Mouse (Mus musculus) heart, adult 2 months (tissue): Measurements from ENCODE around the gene Arf6. TPM values are rescaled to one million over a fixed set of nuclear protein-coding genes. Genes with fewer than 3 reads are reported as not detected.
A peak's percentile ranks its signal among the peaks of the same experiment; 100 is the strongest.
"Not testable (repeated sequence)": the region's sequence is repeated elsewhere in the genome, so short reads cannot be mapped to it uniquely, and the experiment has no call there.

Experiments used
- DNase-seq, 2 experiments: peaks; one replicate each; pipeline ENCODE4 v3.0.0; 2021
- H3K27ac ChIP-seq: fragments of 200-600 bp; 2 replicates; pipeline ENCODE4 v1.8.1; 2022
- H3K27me3 ChIP-seq: fragments of 200-500 bp; 2 replicates; pipeline ENCODE4 v1.6.1; 2012; ENCODE audit warnings: mild to moderate bottlenecking, low read length, inconsistent platforms, mixed read lengths; ENCODE audit not compliant: control insufficient read depth, insufficient read depth
- H3K36me3 ChIP-seq: fragments of 200-500 bp; 2 replicates; pipeline ENCODE4 v1.6.1; 2012; ENCODE audit warnings: low read length, inconsistent platforms; ENCODE audit not compliant: control insufficient read depth, insufficient read depth
- H3K4me1 ChIP-seq: fragments of 200-500 bp; 2 replicates; pipeline ENCODE4 v1.6.1; 2011; ENCODE audit warnings: low read length; ENCODE audit not compliant: control insufficient read depth, insufficient read depth
- H3K4me3 ChIP-seq: fragments of 200-600 bp; 2 replicates; pipeline ENCODE4 v1.8.1; 2022
- H3K79me2 ChIP-seq: fragments of 200-500 bp; replicated peaks from 2 replicates; pipeline ENCODE4 v1.6.1; 2012; ENCODE audit warnings: mild to moderate bottlenecking, inconsistent platforms, low read length, moderate library complexity, mixed read lengths; ENCODE audit not compliant: control insufficient read depth, insufficient read depth
- H3K9ac ChIP-seq: fragments of 200-500 bp; 2 replicates; pipeline ENCODE4 v1.6.1; 2012; ENCODE audit warnings: low read depth, mild to moderate bottlenecking, control low read depth, inconsistent platforms, low read length, mixed read lengths
- CTCF ChIP-seq: fragments of 200-600 bp; IDR thresholded peaks from 2 replicates; pipeline ENCODE4 v1.8.1; 2022; ENCODE audit warnings: antibody characterized with exemption, mild to moderate bottlenecking, moderate library complexity
- EP300 ChIP-seq: fragments of 200-500 bp; IDR thresholded peaks from 2 replicates; pipeline ENCODE4 v1.6.1; 2011; ENCODE audit warnings: low read depth, low read length, control low read depth; ENCODE audit not compliant: insufficient read depth
- POLR2A ChIP-seq: fragments of 200-500 bp; IDR thresholded peaks from 2 replicates; pipeline ENCODE4 v1.6.1; 2011; ENCODE audit warnings: mild to moderate bottlenecking, low read depth, low read length, control low read depth; ENCODE audit not compliant: insufficient read depth
- WGBS: fragments of 180-500 bp; shearing (Covaris S2); methylation state at CpG from one replicate; pipeline ENCODE4 v1.1.7; 2018; 5-methylcytosine and 5-hydroxymethylcytosine counted together
- intact Hi-C: fragments of 180-260 bp; cut with DNase I; formaldehyde crosslinking; loops from one replicate; pipeline ENCODE4 v1.15.1; 2025
- polyA plus RNA-seq: library from polyadenylated mRNA; depleted of rRNA; stranded (reverse); fragments of >200 nt; gene quantifications from 2 replicates; pipeline ENCODE4 v1.2.3, GENCODE M21; 2012
- total RNA-seq, 2 experiments: library from RNA; stranded (reverse); gene quantifications; 2 replicates each; pipeline ENCODE4 v1.2.3; 2021

The Arf6 gene
- total and polyA plus RNA-seq, 3 experiments = 30.3 to 38.7 (median 35.0) TPM

- no peak overlapping the region for H3K9ac ChIP-seq
- no peak for TF ChIP-seq EP300
- TF ChIP-seq CTCF = no peak
- H3K36me3 ChIP-seq = no peaks in the 10 kb centered on the region
- WGBS = 59% methylated on average over 4 of the region's 4 CpGs
- no peaks in the 10 kb centered on the region for H3K79me2 ChIP-seq
- DNase-seq = no peak
- peaks cover 3% of the 10 kb centered on the region for H3K4me1 ChIP-seq
- no peaks in the 10 kb centered on the region for H3K27me3 ChIP-seq
- H3K27ac ChIP-seq = peak overlapping the region; percentile 91
- intact Hi-C loops = loop anchor here (2.0 to 10.0 kb wide), 3 partner anchors 138 to 532 kb away; partner anchors contain the start of genes Atl1, Map4k5 and Sos2
- peak overlapping the region; percentile 64 for H3K4me3 ChIP-seq
These were observed 9.6 kb upstream of the Arf6 start for GRCm38 (mm10) chr12:69362388-69362787.

- not testable (repeated sequence) for DNase-seq, H3K9ac ChIP-seq, H3K4me1 ChIP-seq, H3K79me2 ChIP-seq, H3K27ac ChIP-seq, H3K27me3 ChIP-seq, H3K36me3 ChIP-seq, H3K4me3 ChIP-seq
- intact Hi-C loops = loop anchor here (2.0 to 10.0 kb wide), 3 partner anchors 138 to 532 kb away; partner anchors contain the start of genes Atl1, Map4k5 and Sos2
- WGBS = 98% methylated on average over 7 of the region's 7 CpGs
These were observed 8.8 kb upstream of the Arf6 start for GRCm38 (mm10) chr12:69363110-69363509.

- intact Hi-C loops = loop anchor here (2.0 to 10.0 kb wide), 4 partner anchors 137 to 531 kb away; partner anchors contain the start of genes Atl1, Map4k5 and Sos2
- Histone ChIP-seq H3K4me3 (peak overlapping the region; percentile 59), H3K79me2 (no peaks in the 10 kb centered on the region), H3K9ac (peak overlapping the region; percentile 86), H3K27ac (peak overlapping the region; percentile 92), H3K36me3 (no peaks in the 10 kb centered on the region), H3K4me1 (peaks cover 3% of the 10 kb centered on the region), H3K27me3 (no peaks in the 10 kb centered on the region)
- TF ChIP-seq EP300 (peak; percentile 54; the same call in 1 of the 2 replicates), CTCF (peak; percentile 51), POLR2A (peak; percentile 98)
- peak; percentile 88 for DNase-seq
- WGBS = 4% methylated on average over 31 of the region's 32 CpGs
These were observed 7.8 kb upstream of the Arf6 start for GRCm38 (mm10) chr12:69363899-69364762.

GRCm38 (mm10) chr12:69365757-69366156, 6.2 kb upstream of the Arf6 start:
- peaks cover 3% of the 10 kb centered on the region for H3K4me1 ChIP-seq
- no peaks in the 10 kb centered on the region for H3K27me3 ChIP-seq
- WGBS = 82% methylated on average over 7 of the region's 7 CpGs
- TF ChIP-seq CTCF (no peak), POLR2A (no peak), EP300 (no peak)
- H3K36me3 ChIP-seq = no peaks in the 10 kb centered on the region
- H3K9ac ChIP-seq = no peak overlapping the region
- no peak overlapping the region for H3K27ac ChIP-seq
- intact Hi-C loops = loop anchor here (2.0 to 10.0 kb wide), 2 partner anchors 209 to 529 kb away; partner anchors contain the start of genes Atl1 and Map4k5
- no peak overlapping the region for H3K4me3 ChIP-seq
- DNase-seq = no peak
- H3K79me2 ChIP-seq = no peaks in the 10 kb centered on the region

GRCm38 (mm10) chr12:69366424-69366823, 5.5 kb upstream of the Arf6 start:
- intact Hi-C loops = loop anchor here (10.0 kb wide), 1 partner anchor 528 kb away; the partner anchor contains the start of genes Atl1 and Map4k5
- Histone ChIP-seq H3K4me1 (peaks cover 3% of the 10 kb centered on the region), H3K4me3 (no peak overlapping the region), H3K36me3 (no peaks in the 10 kb centered on the region), H3K27me3 (no peaks in the 10 kb centered on the region), H3K79me2 (no peaks in the 10 kb centered on the region), H3K27ac (no peak overlapping the region), H3K9ac (no peak overlapping the region)
- no peak for DNase-seq
- TF ChIP-seq EP300 = no peak
- peak; percentile 76 for TF ChIP-seq CTCF

GRCm38 (mm10) chr12:69367557-69367956, 4.4 kb upstream of the Arf6 start:
- Histone ChIP-seq H3K27me3 (no peaks in the 10 kb centered on the region), H3K79me2 (0 out of 2 replicates have a peak, but pooled peaks cover 1% of the 10 kb centered on the region), H3K4me3 (no peak overlapping the region), H3K4me1 (peaks cover 1% of the 10 kb centered on the region), H3K36me3 (no peaks in the 10 kb centered on the region), H3K27ac (no peak overlapping the region), H3K9ac (no peak overlapping the region)
- 75% methylated on average over 2 of the region's 2 CpGs for WGBS
- intact Hi-C loops = loop anchor here (10.0 kb wide), 1 partner anchor 527 kb away; the partner anchor contains the start of genes Atl1 and Map4k5
- TF ChIP-seq EP300 = no peak
- TF ChIP-seq CTCF = no peak
- no peak for TF ChIP-seq POLR2A
- no peak for DNase-seq
